ENCODE assay signal across 14 mouse cellular contexts in genomic region chr9:113340036-113340435, GRCm38 (mm10).
"Had no signal": no experiment of that assay in that cellular context is flagged by ENCODE, and none has a peak within 500 bp of the region (broad histone marks: within the 10 kb centered on the region; RNA-seq: fewer than 3 reads in every experiment).

No protein-coding gene starts in this region.

- H3K4me3 ChIP-seq: megakaryocyte, embryonic 14.5 days; midbrain, embryonic 13.5 days; midbrain, embryonic 15.5 days; neural tube, embryonic 12.5 days; stomach, embryonic 15.5 days had no signal

- DNase-seq: lung, adult 18-20 months; lung, embryonic 14.5 days; lung, postnatal 10 days; lung, postnatal 36 days; thymus, adult 18-20 months; thymus, postnatal 14 days; thymus, postnatal 36 days had no signal

- ATAC-seq: midbrain, embryonic 13.5 days; midbrain, embryonic 15.5 days had no signal

- H3K27ac ChIP-seq: macrophage; midbrain, embryonic 13.5 days; midbrain, embryonic 15.5 days; neural tube, embryonic 12.5 days; stomach, embryonic 15.5 days; stomach, postnatal 0 days had no signal
